Mouse (Mus musculus) 3134 (cell line): ENCODE measurements at regions not wholly inside any gene's neighbourhood (a gene's known extent, or its start where the extent isn't known, plus 50 kb on each side); places are given as distances from the start of the nearest gene placed in this dataset.

Experiments used
- DNase-seq: peaks from one replicate; pipeline ENCODE4 v3.0.0-alpha.2; 2011; ENCODE audit warnings: low spot score; ENCODE audit not compliant: insufficient read length; ENCODE audit errors: extremely low read depth

- DNase-seq: no peak
Measured at GRCm38 (mm10) chr16:29944966-29945365, 119.2 kb upstream of the Hes1 start.

GRCm38 (mm10) chr16:29945376-29945890 is 118.8 kb upstream of the Hes1 start:
- DNase-seq: peak; percentile 52

- peak; percentile 91 for DNase-seq
Measured at GRCm38 (mm10) chr16:29945891-29946598, 118.1 kb upstream of the Hes1 start.

- no peak for DNase-seq
Measured at GRCm38 (mm10) chr16:29946966-29947365, 117.2 kb upstream of the Hes1 start.

- DNase-seq: no peak
Measured at GRCm38 (mm10) chr16:29947670-29948069, 116.5 kb upstream of the Hes1 start.

GRCm38 (mm10) chr16:29950136-29950535 is 114.0 kb upstream of the Hes1 start:
- no peak for DNase-seq

GRCm38 (mm10) chr16:29950791-29951190 is 113.4 kb upstream of the Hes1 start:
- no peak for DNase-seq

GRCm38 (mm10) chr16:29954700-29955099 is 109.5 kb upstream of the Hes1 start:
- no peak for DNase-seq

- no peak for DNase-seq
Measured at GRCm38 (mm10) chr16:29956904-29957303, 107.3 kb upstream of the Hes1 start.

GRCm38 (mm10) chr16:29959939-29960637 is 104.1 kb upstream of the Hes1 start:
- DNase-seq: no peak

GRCm38 (mm10) chr16:29963284-29963683 is 100.9 kb upstream of the Hes1 start:
- no peak for DNase-seq

GRCm38 (mm10) chr16:29964563-29964962 is 99.6 kb upstream of the Hes1 start:
- DNase-seq: no peak

GRCm38 (mm10) chr16:29968743-29969142 is 95.4 kb upstream of the Hes1 start:
- DNase-seq: no peak

GRCm38 (mm10) chr16:29972741-29973141 is 91.4 kb upstream of the Hes1 start:
- no peak for DNase-seq

GRCm38 (mm10) chr16:29973250-29973649 is 90.9 kb upstream of the Hes1 start:
- no peak for DNase-seq

GRCm38 (mm10) chr16:29975800-29976199 is 88.4 kb upstream of the Hes1 start:
- DNase-seq: no peak

GRCm38 (mm10) chr16:29977011-29977410 is 87.2 kb upstream of the Hes1 start:
- peak; percentile 25 for DNase-seq

GRCm38 (mm10) chr16:29977711-29978110 is 86.5 kb upstream of the Hes1 start:
- DNase-seq: peak; percentile 57

- no peak for DNase-seq
Measured at GRCm38 (mm10) chr16:29979066-29979465, 85.1 kb upstream of the Hes1 start.

GRCm38 (mm10) chr16:29981543-29981942 is 82.6 kb upstream of the Hes1 start:
- no peak for DNase-seq

- DNase-seq: no peak
Measured at GRCm38 (mm10) chr16:29982224-29982785, 81.9 kb upstream of the Hes1 start.

GRCm38 (mm10) chr16:29983161-29983560 is 81.0 kb upstream of the Hes1 start:
- no peak for DNase-seq
